Comparison of ENCODE assay signal across 20 mouse cellular contexts in genomic region chr12:111019086-111019485, GRCm38 (mm10). TPM values are rescaled to one million over a fixed set of nuclear protein-coding genes. Genes with fewer than 3 reads are reported as not detected.
DNase-seq lines count a peak whose midpoint lies in the region; ATAC-seq and TF ChIP-seq lines count a peak whose summit lies in the region.
"Had no signal": no experiment of that assay in that cellular context is flagged by ENCODE, and none has a peak within 500 bp of the region (broad histone marks: within the 10 kb centered on the region; RNA-seq: fewer than 3 reads in every experiment).

No protein-coding gene starts in this region.

- TF ChIP-seq EP300 in MEL (IDR thresholded peaks at IDR 0.05; ENCODE audit: low read depth in 1 of 2, low read length in 2 of 2): no peak

- TF ChIP-seq POLR2A in MEL (IDR thresholded peaks at IDR 0.05; ENCODE audit: control insufficient read depth in 1 of 2, insufficient read depth in 1 of 2, low read depth in 1 of 2, low read length in 2 of 2, poor library complexity in 1 of 2): no peak

- no peaks in the 10 kb centered on the region for H3K4me1 ChIP-seq in midbrain, embryonic 11.5 days (ENCODE audit: control insufficient read depth, insufficient read depth, low read length)
- no peaks in the 10 kb centered on the region for H3K4me1 ChIP-seq in midbrain, embryonic 13.5 days (replicated peaks)
- peaks cover 0 to 10% of the 10 kb centered on the region in 2 experiments; a peak in 1 of 4 replicates for H3K4me1 ChIP-seq in MEL (ENCODE audit: control insufficient read depth in 1 of 2, insufficient read depth in 2 of 2, low read length in 2 of 2)

- TF ChIP-seq CTCF in MEL (IDR thresholded peaks at IDR 0.05 in 2 of 3, conservative IDR thresholded peaks at IDR 0.05 in 1 of 3; ENCODE audit: control insufficient read depth in 1 of 3, insufficient read depth in 1 of 3, low read depth in 2 of 3, low read length in 3 of 3, poor library complexity in 1 of 3, severe bottlenecking in 1 of 3): no peak

- no peak for TF ChIP-seq RAD21 in MEL (IDR thresholded peaks at IDR 0.05; ENCODE audit: low read depth, low read length)

- no peaks in the 10 kb centered on the region for H3K79me2 ChIP-seq in MEL (ENCODE audit: control insufficient read depth, insufficient read depth, low read length, poor library complexity)

- no peak overlapping the region for H3K4me2 ChIP-seq in midbrain, embryonic 11.5 days
- no peak overlapping the region for H3K4me2 ChIP-seq in midbrain, embryonic 13.5 days (replicated peaks)

- ATAC-seq in midbrain, embryonic 11.5 days (ENCODE audit: low FRiP score): no peak
- ATAC-seq in midbrain, embryonic 13.5 days: no peak
- ATAC-seq: activated CD4-positive, CD25-positive, alpha-beta regulatory T cell, adult 4 months; CD4-positive, CD25-positive, alpha-beta regulatory T cell, adult 4 months; Patski had no signal

- no peak overlapping the region for H3K9ac ChIP-seq in midbrain, embryonic 11.5 days (ENCODE audit: low read length)
- H3K9ac ChIP-seq in midbrain, embryonic 13.5 days (replicated peaks): no peak overlapping the region
- H3K9ac ChIP-seq in MEL (ENCODE audit: control insufficient read depth, low read depth, low read length, poor library complexity, severe bottlenecking): no peak overlapping the region

- no peak overlapping the region for H3K27ac ChIP-seq in midbrain, embryonic 11.5 days (ENCODE audit: low read depth, low read length)
- no peak overlapping the region for H3K27ac ChIP-seq in midbrain, embryonic 13.5 days
- no peak overlapping the region for H3K27ac ChIP-seq in MEL (ENCODE audit: control insufficient read depth, low read depth, low read length)

- no peaks in the 10 kb centered on the region for H3K9me3 ChIP-seq in midbrain, embryonic 11.5 days (ENCODE audit: control insufficient read depth, low read length)
- H3K9me3 ChIP-seq in midbrain, embryonic 13.5 days: no peaks in the 10 kb centered on the region
- H3K9me3 ChIP-seq in MEL (replicated peaks; ENCODE audit: insufficient read depth, low read length): no peaks in the 10 kb centered on the region
- H3K9me3 ChIP-seq: G1E had no signal

- 88% methylated on average over 2 of the region's 2 CpGs for WGBS in midbrain, embryonic 11.5 days
- WGBS in midbrain, embryonic 13.5 days: 93% methylated on average over 2 of the region's 2 CpGs

- no peak overlapping the region for H3K4me3 ChIP-seq in midbrain, embryonic 11.5 days (ENCODE audit: low read depth, low read length)
- H3K4me3 ChIP-seq in midbrain, embryonic 13.5 days (replicated peaks): no peak overlapping the region
- H3K4me3 ChIP-seq in MEL (ENCODE audit: control insufficient read depth in 1 of 2, insufficient read depth in 1 of 2, low read depth in 2 of 2, low read length in 2 of 2): no peak overlapping the region

- no peaks in the 10 kb centered on the region for H3K27me3 ChIP-seq in midbrain, embryonic 11.5 days (ENCODE audit: control insufficient read depth, insufficient read depth, low read length)
- no peaks in the 10 kb centered on the region for H3K27me3 ChIP-seq in midbrain, embryonic 13.5 days
- H3K27me3 ChIP-seq in MEL (ENCODE audit: control insufficient read depth in 1 of 2, insufficient read depth in 2 of 2, low read length in 2 of 2): no peaks in the 10 kb centered on the region
- H3K27me3 ChIP-seq: CH12.LX, Patski had no signal

- H3K36me3 ChIP-seq in midbrain, embryonic 11.5 days (ENCODE audit: control insufficient read depth, insufficient read depth, low read length): no peaks in the 10 kb centered on the region
- no peaks in the 10 kb centered on the region for H3K36me3 ChIP-seq in midbrain, embryonic 13.5 days
- H3K36me3 ChIP-seq in MEL (ENCODE audit: control insufficient read depth in 1 of 2, insufficient read depth in 2 of 2, low read length in 2 of 2): no peaks in the 10 kb centered on the region
- H3K36me3 ChIP-seq: G1E had no signal

- DNase-seq in midbrain, embryonic 11.5 days (ENCODE audit: low spot score, missing footprints): peak; percentile 21
- no peak for DNase-seq in MEL (ENCODE audit: low read depth, low spot score)
- no peak for DNase-seq in gastrocnemius, adult 18-20 months (ENCODE audit: low spot score)
- DNase-seq: adrenal gland, adult 2 months; adrenal gland, adult 8-10 months; adrenal gland, postnatal 10 days; adrenal gland, postnatal 14 days; adrenal gland, postnatal 25 days; adrenal gland, postnatal 36 days; B cell, adult 2 months; cerebellum, adult 11 months; cerebellum, adult 11-12 months; cerebellum, adult 18-20 months; cerebellum, adult 2 months had no signal

TF ChIP-seq in MEL, 35 proteins besides CTCF, POLR2A, EP300 and RAD21:
- TF ChIP-seq TBP (IDR thresholded peaks at IDR 0.05; ENCODE audit: low read depth, low read length): peak; percentile 94
- TF ChIP-seq GATA1 (IDR thresholded peaks at IDR 0.05; ENCODE audit: low read depth, low read length): no peak

RNA-seq across cellular contexts. Expression of gene Rcor1, which starts 20.1 kb away (rescaled TPM):
- polyA plus RNA-seq in midbrain, embryonic 11.5 days (2014; fragmentation: Nextera tagmentation; extraction: Ambion mirVana): 10.4 and 12.1 TPM in 2 replicates
- polyA plus RNA-seq in midbrain, embryonic 13.5 days (2015; fragmentation: Nextera tagmentation; extraction: Ambion mirVana): 6.0 and 6.5 TPM in 2 replicates
- total RNA-seq in MEL (2012; rRNA removed): 23.1 and 24.0 TPM in 2 replicates
- polyA plus RNA-seq in MEL (2012; ENCODE audit: insufficient read depth in 1 of 2, insufficient read length in 2 of 2, low read depth in 1 of 2, low replicate concordance in 2 of 2, missing spikeins in 1 of 2): 10 to 100 TPM; 37.1 to 44.3 TPM
- total RNA-seq in gastrocnemius, adult 18-20 months (2021): 1 to 10 TPM; 6.1 to 8.1 TPM

RNA-seq across cellular contexts. Expression of gene Ankrd9, which starts 40.2 kb away (rescaled TPM):
- 9.9 and 11.8 TPM in 2 replicates for polyA plus RNA-seq in midbrain, embryonic 11.5 days (2014; fragmentation: Nextera tagmentation; extraction: Ambion mirVana)
- 6.0 and 6.3 TPM in 2 replicates for polyA plus RNA-seq in midbrain, embryonic 13.5 days (2015; fragmentation: Nextera tagmentation; extraction: Ambion mirVana)
- total RNA-seq in MEL (2012; rRNA removed): 17.8 and 26.0 TPM in 2 replicates
- polyA plus RNA-seq in MEL (2012; ENCODE audit: insufficient read depth in 1 of 2, insufficient read length in 2 of 2, low read depth in 1 of 2, low replicate concordance in 2 of 2, missing spikeins in 1 of 2): 10 to 100 TPM in 1 of 2 experiments, not detected in 1; 13.8 TPM
- total RNA-seq in gastrocnemius, adult 18-20 months (2021): 100 to 1,000 TPM; 109 to 181 TPM
